Mouse (Mus musculus) heart, adult 9 months (tissue): Measurements from ENCODE around the gene Smc5.

Source experiments
- DNase-seq, 2 experiments: peaks; one replicate each; pipeline ENCODE4 v3.0.0; 2022; ENCODE audit warnings: low spot score in 2 of 2

The Smc5 gene

GRCm38 (mm10) chr19:23273355-23274053 is at the start of gene Smc5:
TSS of gene Smc5 (minus strand) at chr19:23273897.
- peak; percentile 86 to 90 for DNase-seq

- peak in 1 of 2 experiments; percentile 2 for DNase-seq
These were observed 49.4 kb upstream of the Smc5 start for GRCm38 (mm10) chr19:23323107-23323506.

GRCm38 (mm10) chr19:23317989-23318358 is 44.3 kb upstream of the Smc5 start:
- DNase-seq, result no peak

GRCm38 (mm10) chr19:23317295-23317988 is 43.7 kb upstream of the Smc5 start:
- DNase-seq, result no peak

- no peak for DNase-seq
These were observed 43.2 kb upstream of the Smc5 start for GRCm38 (mm10) chr19:23316851-23317250.

- no peak for DNase-seq
These were observed 36.3 kb upstream of the Smc5 start for GRCm38 (mm10) chr19:23309979-23310378.

- no peak for DNase-seq
These were observed 33.0 kb upstream of the Smc5 start for GRCm38 (mm10) chr19:23306671-23307070.

GRCm38 (mm10) chr19:23299987-23300386 is 26.3 kb upstream of the Smc5 start:
- DNase-seq, result no peak

GRCm38 (mm10) chr19:23298917-23299316 is 25.2 kb upstream of the Smc5 start:
- no peak for DNase-seq

- DNase-seq, result no peak
These were observed 23.5 kb upstream of the Smc5 start for GRCm38 (mm10) chr19:23297191-23297590.

GRCm38 (mm10) chr19:23289251-23289650 is 15.6 kb upstream of the Smc5 start:
- no peak for DNase-seq

GRCm38 (mm10) chr19:23281911-23282660 is 8.4 kb upstream of the Smc5 start:
- DNase-seq, result no peak

- no peak for DNase-seq
These were observed 492 bp upstream of the Smc5 start for GRCm38 (mm10) chr19:23274054-23274724.

GRCm38 (mm10) chr19:23256771-23257170 is 16.9 kb downstream of the Smc5 start:
- DNase-seq, result no peak

GRCm38 (mm10) chr19:23246473-23246872 is 27.2 kb downstream of the Smc5 start:
- DNase-seq, result no peak

GRCm38 (mm10) chr19:23225065-23225464 is 48.6 kb downstream of the Smc5 start:
- DNase-seq, result peak in 1 of 2 experiments; percentile 19

- no peak for DNase-seq
These were observed 59.4 kb downstream of the Smc5 start for GRCm38 (mm10) chr19:23214326-23214725.

- DNase-seq, result no peak
These were observed 62.4 kb downstream of the Smc5 start for GRCm38 (mm10) chr19:23211325-23211724.

- no peak for DNase-seq
These were observed 70.1 kb downstream of the Smc5 start for GRCm38 (mm10) chr19:23203505-23204053.

- DNase-seq, result no peak
These were observed 71.6 kb downstream of the Smc5 start for GRCm38 (mm10) chr19:23202106-23202505.

- DNase-seq, result no peak
These were observed 80.6 kb downstream of the Smc5 start for GRCm38 (mm10) chr19:23193076-23193475.

- no peak for DNase-seq
These were observed 82.2 kb downstream of the Smc5 start for GRCm38 (mm10) chr19:23191486-23191885.
